In the genomic region with DNA sequence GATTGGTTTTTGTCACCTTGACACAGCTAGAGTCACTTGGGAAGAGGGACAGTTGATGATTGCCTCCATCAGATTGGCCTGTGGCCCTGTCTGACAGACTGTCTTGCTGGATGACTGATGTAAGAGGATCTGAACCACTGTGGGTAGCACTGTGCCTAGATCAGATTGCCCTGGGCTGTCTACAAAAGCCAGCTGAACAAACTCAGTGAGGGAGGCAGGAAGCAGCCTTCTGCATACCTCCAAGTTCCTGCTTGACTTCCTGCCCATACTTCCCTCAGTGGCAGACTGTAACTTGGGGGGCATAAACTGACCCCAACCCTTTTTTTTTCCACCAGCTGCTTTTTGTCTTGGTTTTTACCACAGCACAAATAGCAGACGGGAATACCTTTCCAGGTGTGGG, we compare ENCODE assay signal across 20 mouse cellular contexts. TPM values are rescaled to one million over a fixed set of nuclear protein-coding genes. Genes with fewer than 3 reads are reported as not detected.
"Had no signal": no experiment of that assay in that cellular context is flagged by ENCODE, and none has a peak within 500 bp of the region (broad histone marks: within the 10 kb centered on the region; RNA-seq: fewer than 3 reads in every experiment).

No protein-coding gene starts in this region.

- H3K9ac ChIP-seq: limb, embryonic 12.5 days; liver, embryonic 15.5 days; neural tube, embryonic 12.5 days had no signal

- H3K4me2 ChIP-seq: limb, embryonic 12.5 days; liver, embryonic 15.5 days; neural tube, embryonic 12.5 days had no signal

- H3K9me3 ChIP-seq: limb, embryonic 12.5 days; liver, embryonic 15.5 days; midbrain, embryonic 10.5 days; neural tube, embryonic 12.5 days had no signal

- ATAC-seq: lung, postnatal 0 days had no signal

- H3K4me1 ChIP-seq: limb, embryonic 12.5 days; liver, embryonic 15.5 days; neural tube, embryonic 12.5 days had no signal

- H3K27ac ChIP-seq: layer of hippocampus, adult 2 months; limb, embryonic 12.5 days; liver, embryonic 15.5 days; midbrain, embryonic 10.5 days; neural tube, embryonic 12.5 days had no signal

- DNase-seq: kidney, adult 8-10 months; kidney, postnatal 10 days; kidney, postnatal 4 days; liver; lung, adult 2 months; lung, postnatal 36 days; midbrain, embryonic 14.5 days; right cerebral cortex, postnatal 4 days; spleen, adult 18-20 months; thymus, adult 18-20 months; thymus, postnatal 25 days had no signal

- H3K27me3 ChIP-seq: limb, embryonic 12.5 days; liver, embryonic 15.5 days; neural tube, embryonic 12.5 days had no signal

- H3K4me3 ChIP-seq: layer of hippocampus, adult 2 months; limb, embryonic 12.5 days; liver, embryonic 15.5 days; midbrain, embryonic 10.5 days; neural tube, embryonic 12.5 days had no signal

- H3K36me3 ChIP-seq: limb, embryonic 12.5 days; liver, embryonic 15.5 days; midbrain, embryonic 10.5 days; neural tube, embryonic 12.5 days had no signal

RNA-seq across cellular contexts. Expression of a gene that starts 48.5 kb away (rescaled TPM):
- total RNA-seq: left cerebral cortex, postnatal 36 days; megakaryocyte progenitor cell, adult 5-6 weeks had no signal
- polyA plus RNA-seq: liver, embryonic 15.5 days; lung, adult 2 months; lung, postnatal 0 days; stomach, embryonic 14.5 days had no signal
